ENCODE assay signal across 8 mouse cellular contexts in genomic region chr9:86800600-86801163, GRCm38 (mm10). TPM values are rescaled to one million over a fixed set of nuclear protein-coding genes. Genes with fewer than 3 reads are reported as not detected.
A peak's percentile ranks its signal among the peaks of the same experiment; 100 is the strongest.
DNase-seq lines count a peak whose midpoint lies in the region; ATAC-seq and TF ChIP-seq lines count a peak whose summit lies in the region.

No protein-coding gene starts in this region.

- no peak overlapping the region for H3K4me2 ChIP-seq in hindbrain, postnatal 0 days (ENCODE audit: low read depth, low read length)
- H3K4me2 ChIP-seq in midbrain, embryonic 14.5 days (ENCODE audit: low read length), result no peak overlapping the region

- H3K9ac ChIP-seq in hindbrain, postnatal 0 days (replicated peaks; ENCODE audit: low read length), result no peak overlapping the region
- no peak overlapping the region for H3K9ac ChIP-seq in midbrain, embryonic 14.5 days (replicated peaks; ENCODE audit: low read length)

- TF ChIP-seq CTCF in hindbrain, postnatal 0 days (IDR thresholded peaks at IDR 0.05; ENCODE audit: low read depth), result peak; percentile 64

- no peaks in the 10 kb centered on the region for H3K9me3 ChIP-seq in hindbrain, postnatal 0 days (ENCODE audit: low read length)
- H3K9me3 ChIP-seq in midbrain, embryonic 14.5 days (ENCODE audit: control insufficient read depth, low read length), result no peaks in the 10 kb centered on the region

- peak; percentile 65 for DNase-seq in cerebellum, adult 9-10 months
- no peak for DNase-seq in cerebellum, postnatal 4 days (ENCODE audit: low spot score in 2 of 2)
- peak; percentile 32 for DNase-seq in A20 (ENCODE audit: low read depth, low spot score)
- DNase-seq in cerebellum, postnatal 14 days, result peak; percentile 42 to 57
- peak; percentile 72 for DNase-seq in hindbrain, postnatal 0 days (ENCODE audit: low spot score)
- DNase-seq in midbrain, embryonic 14.5 days, result peak; percentile 82
- DNase-seq in left cerebral cortex, adult 8-10 months (ENCODE audit: low spot score in 2 of 2), result no peak
- DNase-seq in spleen, adult 18-20 months, result no peak

- 29% methylated on average over 3 of the region's 3 CpGs for WGBS in hindbrain, postnatal 0 days
- WGBS in midbrain, embryonic 14.5 days, result 29% methylated on average over 3 of the region's 3 CpGs

- 0 out of 2 replicates have a peak, but pooled peaks cover 3% of the 10 kb centered on the region for H3K36me3 ChIP-seq in hindbrain, postnatal 0 days (ENCODE audit: insufficient read depth, low read length)
- H3K36me3 ChIP-seq in midbrain, embryonic 14.5 days (ENCODE audit: control insufficient read depth, insufficient read depth, low read length), result peaks cover 27% of the 10 kb centered on the region

- no peak overlapping the region for H3K4me3 ChIP-seq in hindbrain, postnatal 0 days (ENCODE audit: low read length)
- no peak overlapping the region for H3K4me3 ChIP-seq in midbrain, embryonic 14.5 days (replicated peaks; ENCODE audit: low read depth, low read length)

- H3K27me3 ChIP-seq in hindbrain, postnatal 0 days (ENCODE audit: insufficient read depth, low read length), result no peaks in the 10 kb centered on the region
- no peaks in the 10 kb centered on the region for H3K27me3 ChIP-seq in midbrain, embryonic 14.5 days (ENCODE audit: control insufficient read depth, insufficient read depth, low read length)

- peak; percentile 73 for ATAC-seq in hindbrain, postnatal 0 days
- no peak; the same call in 1 of the 2 replicates for ATAC-seq in midbrain, embryonic 14.5 days (ENCODE audit: low FRiP score, low TSS enrichment)

- H3K27ac ChIP-seq in hindbrain, postnatal 0 days, result no peak overlapping the region
- H3K27ac ChIP-seq in midbrain, embryonic 14.5 days (replicated peaks; ENCODE audit: low read depth, low read length), result no peak overlapping the region

- H3K4me1 ChIP-seq in hindbrain, postnatal 0 days (ENCODE audit: insufficient read depth, low read length), result no peaks in the 10 kb centered on the region
- H3K4me1 ChIP-seq in midbrain, embryonic 14.5 days (ENCODE audit: control insufficient read depth, insufficient read depth, low read length), result no peaks in the 10 kb centered on the region

RNA-seq across cellular contexts. Expression of gene Prss35, which starts 57.2 kb away (rescaled TPM):
- 5.0 and 8.6 TPM in 2 replicates for total RNA-seq in hindbrain, postnatal 0 days (2014; rRNA removed)
- 9.6 and 10.8 TPM in 2 replicates for polyA plus RNA-seq in hindbrain, postnatal 0 days (2015; fragmentation: Nextera tagmentation; extraction: Ambion mirVana)
- 2.9 and 3.3 TPM in 2 replicates for polyA plus RNA-seq in midbrain, embryonic 14.5 days (2014; fragmentation: Nextera tagmentation; extraction: Ambion mirVana)
- total RNA-seq in left cerebral cortex, adult 8-10 months (2022), result 1 to 10 TPM; 2.0 to 2.7 (median 2.3) TPM

Comparison
In these comparisons a context has a peak if more than half of its experiments do, and no peak if none do; other contexts are left out.
1. DNase-seq: peak in cerebellum, adult 9-10 months (single experiment), A20 (single experiment), cerebellum, postnatal 14 days (2 of 2), hindbrain, postnatal 0 days (single experiment) and midbrain, embryonic 14.5 days (single experiment); none in cerebellum, postnatal 4 days (0 of 2), left cerebral cortex, adult 8-10 months (0 of 2) and spleen, adult 18-20 months (0 of 2).